Mouse (Mus musculus) C2C12 (cell line): ENCODE data around the gene Ing3. TPM values are rescaled to one million over a fixed set of nuclear protein-coding genes. Genes with fewer than 3 reads are reported as not detected.

ENCODE experiments used
- H3K27me3 ChIP-seq: one replicate; pipeline ENCODE4 v1.6.1; 2011; ENCODE audit not compliant: control insufficient read depth, insufficient read depth, insufficient read length
- H3K36me3 ChIP-seq: one replicate; pipeline ENCODE4 v1.6.1; 2011; ENCODE audit not compliant: control insufficient read depth, insufficient read depth
- H3K4me3 ChIP-seq: one replicate; pipeline ENCODE4 v1.5.1; 2011; ENCODE audit warnings: mild to moderate bottlenecking, control low read depth; ENCODE audit not compliant: poor library complexity, insufficient read depth, severe bottlenecking
- H3K79me2 ChIP-seq: one replicate; pipeline ENCODE4 v1.6.1; 2011; ENCODE audit not compliant: control insufficient read depth, insufficient read depth
- H3K79me3 ChIP-seq: one replicate; pipeline ENCODE4 v1.6.1; 2011; ENCODE audit warnings: low read depth, control low read depth
- H3ac ChIP-seq: one replicate; pipeline ENCODE3; 2011; ENCODE audit warnings: low read depth; ENCODE audit not compliant: control insufficient read depth, insufficient read length
- CEBPB ChIP-seq: IDR thresholded peaks from one replicate; pipeline ENCODE4 v1.6.1; 2011; ENCODE audit warnings: low read depth, mild to moderate bottlenecking, control low read depth, moderate library complexity
- CTCF ChIP-seq: IDR thresholded peaks from one replicate; pipeline ENCODE4 v1.5.1; 2011; ENCODE audit not compliant: control insufficient read depth, insufficient read depth, insufficient read length
- FOSL1 ChIP-seq: IDR thresholded peaks from one replicate; pipeline ENCODE4 v1.8.0; 2011; ENCODE audit warnings: mild to moderate bottlenecking, low read length; ENCODE audit not compliant: poor library complexity, insufficient read depth, severe bottlenecking
- MAX ChIP-seq: IDR thresholded peaks from one replicate; pipeline ENCODE4 v1.6.1; 2011; ENCODE audit warnings: mild to moderate bottlenecking, control low read depth
- MYOD1 ChIP-seq: IDR thresholded peaks from one replicate; pipeline ENCODE4 v1.6.1; 2011; ENCODE audit warnings: low read depth; ENCODE audit not compliant: control insufficient read depth, insufficient read length
- MYOG ChIP-seq: IDR thresholded peaks from one replicate; pipeline ENCODE4 v1.6.1; 2011; ENCODE audit not compliant: control insufficient read depth, insufficient read length; ENCODE audit errors: extremely low read depth
- USF1 ChIP-seq: IDR thresholded peaks from one replicate; pipeline ENCODE4 v1.6.1; 2011; ENCODE audit warnings: low read depth, mild to moderate bottlenecking, control low read depth, moderate library complexity
- polyA plus RNA-seq: library from polyadenylated mRNA; unstranded; fragments of >200 nt; fragmentation: generic; extraction: Trizol; gene quantifications from one replicate; pipeline ENCODE4 v1.2.1, GENCODE M21; 2012; ENCODE audit warnings: missing spikeins

The Ing3 gene
- polyA plus RNA-seq, 1 experiment = 9.5 TPM

- Histone ChIP-seq H3K79me3 (no peaks in the 10 kb centered on the region), H3K27me3 (no peaks in the 10 kb centered on the region), H3K79me2 (no peaks in the 10 kb centered on the region), H3K36me3 (no peaks in the 10 kb centered on the region), H3K4me3 (no peak overlapping the region), H3ac (no peak overlapping the region)
- TF ChIP-seq FOSL1 (no peak), CEBPB (no peak), MYOD1 (no peak), MYOG (no peak), CTCF (no peak), MAX (no peak)
These were observed 62.2 kb downstream of the Ing3 start for GRCm38 (mm10) chr6:22011546-22011945.

GRCm38 (mm10) chr6:22012099-22012498 is 62.7 kb downstream of the Ing3 start:
- no peak overlapping the region for H3ac ChIP-seq
- H3K36me3 ChIP-seq = no peaks in the 10 kb centered on the region
- H3K4me3 ChIP-seq = no peak overlapping the region
- no peaks in the 10 kb centered on the region for H3K27me3 ChIP-seq
- no peaks in the 10 kb centered on the region for H3K79me2 ChIP-seq
- no peak for TF ChIP-seq USF1
- no peak for TF ChIP-seq CEBPB
- no peak for TF ChIP-seq FOSL1
- no peak for TF ChIP-seq MYOD1
- no peak for TF ChIP-seq CTCF
- TF ChIP-seq MAX = no peak
- TF ChIP-seq MYOG = no peak
- no peaks in the 10 kb centered on the region for H3K79me3 ChIP-seq

DNA sequence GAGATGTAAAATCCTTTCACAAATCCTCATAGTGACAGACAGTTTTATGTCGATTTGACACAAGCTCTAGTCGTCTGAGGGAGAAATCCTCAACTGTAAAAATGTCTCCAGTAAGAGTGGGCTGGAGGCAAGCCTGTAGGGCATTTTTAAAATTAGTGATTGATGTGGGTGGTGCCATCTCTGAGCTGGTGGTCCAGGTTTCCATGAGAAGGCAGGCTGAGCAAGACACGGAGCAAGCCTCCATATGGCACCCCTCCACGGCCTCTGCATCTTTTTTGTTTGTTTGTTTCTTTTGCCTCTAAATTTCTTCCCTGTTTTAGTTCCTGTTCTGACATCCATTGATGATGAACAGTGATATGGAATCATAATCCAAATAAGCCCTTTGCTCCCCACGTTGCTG is 63.1 kb downstream of the Ing3 start:
- no peaks in the 10 kb centered on the region for H3K79me3 ChIP-seq
- no peaks in the 10 kb centered on the region for H3K27me3 ChIP-seq
- TF ChIP-seq MYOD1 (no peak), MYOG (no peak), MAX (no peak), USF1 (no peak), CEBPB (no peak), FOSL1 (no peak), CTCF (no peak)
- H3K36me3 ChIP-seq = no peaks in the 10 kb centered on the region
- no peak overlapping the region for H3ac ChIP-seq
- no peaks in the 10 kb centered on the region for H3K79me2 ChIP-seq
- no peak overlapping the region for H3K4me3 ChIP-seq

DNA sequence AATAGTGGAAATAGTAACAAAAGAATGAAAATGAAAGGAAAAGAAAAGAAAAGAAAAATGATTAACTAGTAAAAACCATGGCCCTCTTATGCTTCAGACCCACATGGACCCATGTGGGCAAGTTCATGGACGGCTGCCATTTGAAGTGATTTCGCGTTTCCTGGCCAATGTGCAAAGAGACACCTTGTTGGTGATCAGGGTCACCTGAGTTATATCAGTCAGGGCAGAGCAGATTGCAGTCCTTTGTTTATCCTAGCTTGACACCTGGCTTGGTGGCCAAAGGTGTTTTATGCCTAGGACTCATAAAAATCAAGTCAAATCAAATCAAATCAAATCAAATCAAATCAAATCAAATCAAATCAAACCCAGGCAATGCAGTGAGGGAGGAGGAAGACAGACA is 64.0 kb downstream of the Ing3 start:
- Histone ChIP-seq H3K36me3 (no peaks in the 10 kb centered on the region), H3K27me3 (no peaks in the 10 kb centered on the region), H3K79me3 (no peaks in the 10 kb centered on the region), H3K79me2 (no peaks in the 10 kb centered on the region), H3K4me3 (no peak overlapping the region), H3ac (no peak overlapping the region)
- no peak for TF ChIP-seq CEBPB
- no peak for TF ChIP-seq CTCF
- TF ChIP-seq MYOG = no peak
- no peak for TF ChIP-seq FOSL1
- TF ChIP-seq MAX = no peak

GRCm38 (mm10) chr6:22014291-22014911 is 65.0 kb downstream of the Ing3 start:
- H3K36me3 ChIP-seq = no peaks in the 10 kb centered on the region
- TF ChIP-seq CEBPB (no peak), FOSL1 (no peak), USF1 (no peak), MYOD1 (no peak), CTCF (no peak), MYOG (no peak)
- no peak overlapping the region for H3ac ChIP-seq
- no peaks in the 10 kb centered on the region for H3K79me2 ChIP-seq
- H3K79me3 ChIP-seq = no peaks in the 10 kb centered on the region
- H3K4me3 ChIP-seq = no peak overlapping the region
- H3K27me3 ChIP-seq = no peaks in the 10 kb centered on the region

- Histone ChIP-seq H3K79me3 (no peaks in the 10 kb centered on the region), H3K4me3 (no peak overlapping the region), H3K79me2 (no peaks in the 10 kb centered on the region), H3K36me3 (no peaks in the 10 kb centered on the region), H3K27me3 (no peaks in the 10 kb centered on the region), H3ac (no peak overlapping the region)
- TF ChIP-seq MYOG (no peak), MAX (no peak), FOSL1 (no peak), MYOD1 (no peak), CEBPB (no peak), CTCF (no peak), USF1 (no peak)
These were observed 68.3 kb downstream of the Ing3 start for GRCm38 (mm10) chr6:22017631-22018030.
